Mouse (Mus musculus) adrenal gland, postnatal 25 days (tissue): ENCODE results near the gene Efna4. TPM values are rescaled to one million over a fixed set of nuclear protein-coding genes. Genes with fewer than 3 reads are reported as not detected.
A peak's percentile ranks its signal among the peaks of the same experiment; 100 is the strongest.

ENCODE experiments used
- DNase-seq: peaks from one replicate; pipeline ENCODE4 v3.0.0; 2021; ENCODE audit warnings: mixed read lengths
- total RNA-seq: library from RNA; stranded (reverse); gene quantifications from 2 replicates; pipeline ENCODE4 v1.2.3, GENCODE M21; 2021

Efna4 gene
- total RNA-seq, 1 experiment from 2014 or later: 1.7 TPM

GRCm38 (mm10) chr3:89305551-89306325, 32.1 kb downstream of the Efna4 start:
- no peak for DNase-seq

- no peak for DNase-seq
Measured at GRCm38 (mm10) chr3:89305105-89305504, 32.7 kb downstream of the Efna4 start.

GRCm38 (mm10) chr3:89304440-89304839, 33.4 kb downstream of the Efna4 start:
- DNase-seq: no peak

GRCm38 (mm10) chr3:89300514-89300913, 37.3 kb downstream of the Efna4 start:
- no peak for DNase-seq

- DNase-seq: no peak
Measured at GRCm38 (mm10) chr3:89300071-89300470, 37.8 kb downstream of the Efna4 start.

GRCm38 (mm10) chr3:89299499-89299898, 38.3 kb downstream of the Efna4 start:
- DNase-seq: peak; percentile 46

- no peak for DNase-seq
Measured at GRCm38 (mm10) chr3:89298908-89299307, 38.9 kb downstream of the Efna4 start.

- DNase-seq: no peak
Measured at GRCm38 (mm10) chr3:89296761-89297396, 40.9 kb downstream of the Efna4 start.

- no peak for DNase-seq
Measured at GRCm38 (mm10) chr3:89295685-89296230, 42.1 kb downstream of the Efna4 start.

- DNase-seq: no peak
Measured at GRCm38 (mm10) chr3:89294195-89294594, 43.6 kb downstream of the Efna4 start.

- no peak for DNase-seq
Measured at GRCm38 (mm10) chr3:89293247-89293918, 44.4 kb downstream of the Efna4 start.

GRCm38 (mm10) chr3:89292303-89292702, 45.5 kb downstream of the Efna4 start:
- no peak for DNase-seq

GRCm38 (mm10) chr3:89291874-89292273, 46.0 kb downstream of the Efna4 start:
- DNase-seq: no peak

GRCm38 (mm10) chr3:89288503-89288928, 49.3 kb downstream of the Efna4 start:
- DNase-seq: no peak

- DNase-seq: no peak
Measured at GRCm38 (mm10) chr3:89287286-89287685, 50.5 kb downstream of the Efna4 start.

GRCm38 (mm10) chr3:89285526-89285925, 52.3 kb downstream of the Efna4 start:
- no peak for DNase-seq

- no peak for DNase-seq
Measured at GRCm38 (mm10) chr3:89284261-89284660, 53.6 kb downstream of the Efna4 start.

Other genes starting within 250 kb of the Efna4 start
- gene Rusc1, start 244.7 kb downstream of the Efna4 start, total RNA-seq: 21.6 and 30.2 TPM in 2 replicates
- 0.39 TPM in 1 of 2 replicates, not detected in the other for gene Gm43738, start 236.9 kb downstream of the Efna4 start, total RNA-seq
- gene Fdps, start 236.1 kb downstream of the Efna4 start, total RNA-seq: 830 and 852 TPM in 2 replicates
- 1.6 TPM in 1 of 2 replicates, not detected in the other for gene Pklr, start 201.9 kb downstream of the Efna4 start, total RNA-seq
- 9.3 and 17.7 TPM in 2 replicates for gene Hcn3, start 177.8 kb downstream of the Efna4 start, total RNA-seq
- gene Clk2, start 173.2 kb downstream of the Efna4 start, total RNA-seq: 98.4 and 103 TPM in 2 replicates
- 98.4 and 112 TPM in 2 replicates for gene Scamp3, start 160.6 kb downstream of the Efna4 start, total RNA-seq
- gene Fam189b, start 154.9 kb downstream of the Efna4 start, total RNA-seq: 17.1 and 23.7 TPM in 2 replicates
- gene Gba, start 135.1 kb downstream of the Efna4 start, total RNA-seq: 72.4 and 79.0 TPM in 2 replicates
- 6.1 and 8.7 TPM in 2 replicates for gene Thbs3, start 122.8 kb downstream of the Efna4 start, total RNA-seq
- gene Mtx1, start 110.9 kb downstream of the Efna4 start, total RNA-seq: 143 and 154 TPM in 2 replicates
- not detected in 2 replicates for gene Muc1, start 109.0 kb downstream of the Efna4 start, total RNA-seq
- 126 and 127 TPM in 2 replicates for gene Krtcap2, start 92.1 kb downstream of the Efna4 start, total RNA-seq
- 2.6 and 3.2 TPM in 2 replicates for gene Trim46, start 91.7 kb downstream of the Efna4 start, total RNA-seq
- gene Dpm3, start 78.7 kb downstream of the Efna4 start, total RNA-seq: 106 and 137 TPM in 2 replicates
- gene Slc50a1, start 67.5 kb downstream of the Efna4 start, total RNA-seq: 44.7 and 51.4 TPM in 2 replicates
- gene Efna1, start 56.9 kb downstream of the Efna4 start, total RNA-seq: 11.6 and 17.2 TPM in 2 replicates
- 0.27 TPM in 1 of 2 replicates, not detected in the other for gene Efna3, start 15.1 kb downstream of the Efna4 start, total RNA-seq
- gene Adam15, start 12.0 kb upstream of the Efna4 start, total RNA-seq: 50.4 and 65.1 TPM in 2 replicates
- 0.38 and 0.76 TPM in 2 replicates for gene Dcst2, start 23.9 kb upstream of the Efna4 start, total RNA-seq
- gene Dcst1, start 27.2 kb upstream of the Efna4 start, total RNA-seq: 0.55 TPM in 1 of 2 replicates, not detected in the other
- gene Zbtb7b, start 56.7 kb upstream of the Efna4 start, total RNA-seq: 98.2 and 110 TPM in 2 replicates
- gene Lenep, start 64.8 kb upstream of the Efna4 start, total RNA-seq: 3.1 TPM in 1 of 2 replicates, not detected in the other
- 34.7 and 35.4 TPM in 2 replicates for gene Flad1, start 73.8 kb upstream of the Efna4 start, total RNA-seq
- 24.8 and 26.2 TPM in 2 replicates for gene Cks1b, start 80.4 kb upstream of the Efna4 start, total RNA-seq
- gene Shc1, start 80.4 kb upstream of the Efna4 start, total RNA-seq: 74.4 and 101 TPM in 2 replicates
- 38.6 and 46.8 TPM in 2 replicates for gene Pygo2, start 92.2 kb upstream of the Efna4 start, total RNA-seq
- 37.9 and 51.1 TPM in 2 replicates for gene Pbxip1, start 98.7 kb upstream of the Efna4 start, total RNA-seq
- 31.7 and 53.8 TPM in 2 replicates for gene Pmvk, start 116.5 kb upstream of the Efna4 start, total RNA-seq
- 4.1 and 5.5 TPM in 2 replicates for gene Kcnn3, start 182.1 kb upstream of the Efna4 start, total RNA-seq